Mouse (Mus musculus) Patski (cell line): Measurements from ENCODE around the gene Selenok. TPM values are rescaled to one million over a fixed set of nuclear protein-coding genes. Genes with fewer than 3 reads are reported as not detected.

ENCODE experiments used
- ATAC-seq: fragments of 100-300 bp; one replicate; pipeline ENCODE4 v1.8.0; 2021
- CTCF ChIA-PET: fragments of 350-600 bp; sonication (Branson Sonifier 250); formaldehyde crosslinking; loops from one replicate; lab custom pipeline; 2022; ENCODE audit warnings: inconsistent platforms; lab: Charles Lee
- POLR2A ChIA-PET: fragments of 350-600 bp; sonication (Branson Sonifier 250); formaldehyde crosslinking; loops from one replicate; lab custom pipeline; 2022; ENCODE audit warnings: antibody characterized with exemption, inconsistent platforms; lab: Charles Lee
- DNase-seq: peaks from one replicate; pipeline ENCODE4 v3.0.0-alpha.2; 2011; ENCODE audit warnings: low read depth, low spot score
- H3K27me3 ChIP-seq: fragments of 371-371 bp; one replicate; pipeline ENCODE4 v1.5.1; 2021
- CTCF ChIP-seq: fragments of 100-300 bp; IDR thresholded peaks from one replicate; pipeline ENCODE4 v1.5.1; 2021
- in situ Hi-C: fragments of 300-500 bp; cut with MboI; formaldehyde crosslinking; loops from 3 replicates; pipeline ENCODE4 v1.11.1; 2018; ENCODE audit warnings: low pct_unique_long_range_greater_than_20kb, mixed read lengths
- polyA plus RNA-seq: library from polyadenylated mRNA; unstranded; gene quantifications from one replicate; pipeline ENCODE4 v1.2.3, GENCODE M21; 2021

The Selenok gene
- polyA plus RNA-seq, 1 experiment from 2014 or later: 190 TPM

DNA sequence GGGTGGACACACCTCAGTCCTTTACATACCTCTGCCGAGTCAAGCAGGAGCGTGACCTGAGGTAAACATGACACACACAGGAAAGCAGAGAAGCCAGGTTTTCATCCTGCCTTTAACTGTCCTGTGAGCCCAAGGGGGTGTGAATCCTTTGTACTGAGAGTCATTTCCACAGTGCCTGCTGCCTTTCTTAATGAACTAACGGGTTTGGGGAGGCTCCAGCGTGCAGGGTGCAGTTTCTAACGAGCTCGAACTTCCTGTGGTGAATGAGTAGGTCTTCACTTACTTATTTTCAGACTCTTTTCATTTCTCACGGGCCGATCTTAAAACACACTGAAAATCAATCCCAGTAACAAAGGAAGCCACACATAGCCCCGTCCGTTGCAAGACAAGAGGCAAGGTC lies 46.4 kb downstream of the Selenok start:
- POLR2A ChIA-PET: no interaction called here
- CTCF ChIA-PET: no interaction called here
- H3K27me3 ChIP-seq: no peaks in the 10 kb centered on the region
- TF ChIP-seq CTCF: no peak
- DNase-seq (no peak), ATAC-seq (no peak)
- in situ Hi-C loops: no loop called here

DNA sequence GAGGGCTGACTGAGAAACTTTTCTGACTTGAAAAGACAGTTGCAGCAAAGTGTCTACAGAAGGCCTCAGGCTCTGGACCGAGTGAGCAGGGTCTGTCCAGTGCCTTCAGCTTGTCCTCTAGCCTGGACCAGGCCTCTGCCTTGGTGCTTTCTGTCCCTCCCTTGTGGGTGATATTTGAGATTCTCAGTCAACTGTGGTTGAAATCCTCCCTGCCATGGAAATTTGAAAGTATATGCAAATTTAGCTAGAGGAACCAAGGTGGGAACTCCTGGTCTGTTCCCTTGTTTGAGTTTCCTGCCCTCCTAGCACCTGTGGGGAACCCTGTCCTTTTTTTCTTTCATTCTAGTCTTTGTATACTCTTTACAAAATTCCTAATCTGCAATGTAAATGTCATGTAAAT lies 46.9 kb downstream of the Selenok start:
- POLR2A ChIA-PET: no interaction called here
- ATAC-seq (no peak), DNase-seq (no peak)
- in situ Hi-C loops: no loop called here
- no peak for TF ChIP-seq CTCF
- CTCF ChIA-PET: no interaction called here
- H3K27me3 ChIP-seq: no peaks in the 10 kb centered on the region

DNA sequence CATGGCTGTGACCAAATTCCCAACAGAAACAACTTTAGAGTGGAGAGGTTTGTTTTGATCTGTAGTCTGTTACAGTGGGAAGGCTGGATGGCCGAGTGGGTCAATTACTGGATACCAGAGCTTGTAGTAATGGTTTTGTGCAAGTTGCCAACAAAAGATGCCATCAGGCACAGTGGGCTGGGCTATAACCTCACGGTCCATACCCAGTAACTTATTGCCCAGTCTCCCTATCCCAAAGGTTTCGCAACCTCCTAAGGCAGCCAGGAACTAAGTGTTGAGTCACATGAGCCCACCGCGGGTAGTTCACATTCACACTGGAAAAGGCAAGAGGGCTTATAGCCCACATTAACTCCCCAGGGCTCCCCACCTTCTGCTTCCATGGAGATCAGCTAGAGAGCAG lies 48.6 kb downstream of the Selenok start:
- in situ Hi-C loops: no loop called here
- ChIA-PET POLR2A (no interaction called here), CTCF (no interaction called here)
- H3K27me3 ChIP-seq: no peaks in the 10 kb centered on the region
- no peak for TF ChIP-seq CTCF
- peak; percentile 47 for DNase-seq
- peak; percentile 5 for ATAC-seq

DNA sequence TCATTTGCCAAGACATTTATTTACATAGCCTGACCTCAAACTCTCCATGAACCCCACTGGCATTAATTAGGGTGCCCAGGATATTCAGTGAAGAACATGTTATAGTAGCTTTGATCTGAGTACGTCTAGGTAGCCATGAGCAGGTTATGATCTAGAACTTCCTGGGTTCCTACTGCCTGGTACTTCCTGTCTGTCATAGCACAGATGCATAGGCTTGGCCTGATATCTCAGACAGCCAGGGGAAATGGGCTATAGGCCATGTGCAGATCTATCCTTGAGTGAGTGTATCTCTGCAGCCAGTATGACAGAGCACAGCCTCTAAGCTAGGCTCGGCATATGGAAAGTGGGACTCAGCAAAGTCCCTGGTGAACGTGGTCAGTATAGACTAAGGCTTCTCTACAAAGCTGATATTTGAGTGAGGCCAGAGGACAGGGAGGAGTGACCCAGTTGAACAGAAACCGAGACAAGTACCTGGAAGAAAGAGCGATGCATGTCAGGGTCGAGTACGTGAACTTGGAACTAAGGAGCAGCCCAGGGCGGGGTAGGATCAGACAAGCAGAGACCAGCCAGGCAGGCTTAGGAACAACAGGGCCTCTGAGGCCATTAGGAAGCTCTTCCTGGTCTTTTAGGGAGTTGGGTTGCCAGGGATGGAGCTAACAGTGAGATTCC lies 49.8 kb downstream of the Selenok start:
- DNase-seq: no peak
- CTCF ChIA-PET: no interaction called here
- POLR2A ChIA-PET: no interaction called here
- no peaks in the 10 kb centered on the region for H3K27me3 ChIP-seq
- no peak for TF ChIP-seq CTCF
- ATAC-seq: no peak
- in situ Hi-C loops: no loop called here

DNA sequence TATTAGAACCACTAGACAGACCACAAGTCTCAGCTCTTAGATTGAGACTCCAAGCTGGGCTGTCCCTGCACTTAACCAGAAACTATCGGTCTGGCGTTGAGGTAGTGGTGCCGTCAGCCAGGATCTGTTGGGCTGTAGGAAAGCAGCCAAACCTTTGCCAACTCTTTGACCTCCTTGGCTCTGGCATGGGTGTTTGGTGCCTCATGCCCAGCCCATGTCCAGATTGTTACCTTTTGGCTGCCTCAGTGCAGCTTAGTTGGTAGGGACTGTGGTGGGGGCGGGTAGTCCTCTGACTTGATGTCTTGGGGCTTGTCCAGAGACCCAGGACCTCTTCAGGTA lies 50.3 kb downstream of the Selenok start:
- ChIA-PET CTCF (interaction anchor here (1.5 kb wide), 1 partner anchor 49 kb away, joined by 3 read pairs; no protein-coding TSS in a partner anchor), POLR2A (no interaction called here)
- no peaks in the 10 kb centered on the region for H3K27me3 ChIP-seq
- no peak for TF ChIP-seq CTCF
- in situ Hi-C loops: no loop called here
- ATAC-seq (no peak), DNase-seq (no peak)

DNA sequence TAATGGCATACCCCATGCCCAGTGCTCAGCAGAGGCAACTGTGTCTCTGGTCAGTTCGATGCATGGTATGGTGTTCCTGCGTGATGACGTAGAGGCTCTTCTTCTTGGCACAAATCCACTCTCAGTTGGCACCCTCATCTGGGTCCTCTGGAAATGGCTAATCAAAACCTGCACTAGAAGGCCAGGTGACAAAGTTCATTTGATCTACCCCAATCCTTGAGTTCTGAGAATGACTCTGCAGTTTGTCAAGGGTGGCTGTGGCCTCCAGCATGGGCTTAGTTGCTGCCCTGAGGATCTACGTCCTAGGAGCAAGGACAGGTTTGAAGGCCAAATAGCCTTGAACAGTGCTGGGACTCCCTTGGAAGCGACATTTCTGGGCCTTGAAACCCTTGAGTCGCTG lies 50.7 kb downstream of the Selenok start:
- DNase-seq (no peak), ATAC-seq (no peak)
- no peaks in the 10 kb centered on the region for H3K27me3 ChIP-seq
- POLR2A ChIA-PET: no interaction called here
- CTCF ChIA-PET: interaction anchor here (0.6 to 1.5 kb wide), 2 partner anchors 16 to 49 kb away, joined by 3 to 4 read pairs; no protein-coding TSS in a partner anchor
- in situ Hi-C loops: no loop called here
- no peak for TF ChIP-seq CTCF

DNA sequence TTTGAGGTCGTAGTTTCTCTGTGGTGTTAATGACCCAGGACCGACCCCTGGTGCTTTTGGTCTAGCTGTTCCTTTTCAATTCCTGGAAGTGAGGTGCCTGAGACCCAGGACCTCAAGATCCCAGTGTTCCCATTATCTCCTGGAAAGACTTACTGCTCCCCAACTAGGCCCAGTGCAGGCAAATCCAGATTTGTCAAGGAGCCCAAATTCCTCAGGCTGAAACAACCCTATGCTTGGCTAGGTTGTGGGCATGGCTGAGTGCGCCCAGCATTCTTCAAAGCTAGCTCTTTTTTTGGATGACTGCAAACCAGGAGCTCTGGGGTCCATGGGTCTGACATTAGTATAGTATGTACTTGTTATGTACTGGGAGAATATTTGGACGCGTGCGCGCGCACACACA lies 51.3 kb downstream of the Selenok start:
- ChIA-PET POLR2A (no interaction called here), CTCF (interaction anchor here (0.6 to 1.5 kb wide), 2 partner anchors 16 to 50 kb away, joined by 3 to 4 read pairs; no protein-coding TSS in a partner anchor)
- no peak for TF ChIP-seq CTCF
- in situ Hi-C loops: no loop called here
- ATAC-seq: peak; percentile 67
- peak; percentile 68 for DNase-seq
- no peaks in the 10 kb centered on the region for H3K27me3 ChIP-seq

DNA sequence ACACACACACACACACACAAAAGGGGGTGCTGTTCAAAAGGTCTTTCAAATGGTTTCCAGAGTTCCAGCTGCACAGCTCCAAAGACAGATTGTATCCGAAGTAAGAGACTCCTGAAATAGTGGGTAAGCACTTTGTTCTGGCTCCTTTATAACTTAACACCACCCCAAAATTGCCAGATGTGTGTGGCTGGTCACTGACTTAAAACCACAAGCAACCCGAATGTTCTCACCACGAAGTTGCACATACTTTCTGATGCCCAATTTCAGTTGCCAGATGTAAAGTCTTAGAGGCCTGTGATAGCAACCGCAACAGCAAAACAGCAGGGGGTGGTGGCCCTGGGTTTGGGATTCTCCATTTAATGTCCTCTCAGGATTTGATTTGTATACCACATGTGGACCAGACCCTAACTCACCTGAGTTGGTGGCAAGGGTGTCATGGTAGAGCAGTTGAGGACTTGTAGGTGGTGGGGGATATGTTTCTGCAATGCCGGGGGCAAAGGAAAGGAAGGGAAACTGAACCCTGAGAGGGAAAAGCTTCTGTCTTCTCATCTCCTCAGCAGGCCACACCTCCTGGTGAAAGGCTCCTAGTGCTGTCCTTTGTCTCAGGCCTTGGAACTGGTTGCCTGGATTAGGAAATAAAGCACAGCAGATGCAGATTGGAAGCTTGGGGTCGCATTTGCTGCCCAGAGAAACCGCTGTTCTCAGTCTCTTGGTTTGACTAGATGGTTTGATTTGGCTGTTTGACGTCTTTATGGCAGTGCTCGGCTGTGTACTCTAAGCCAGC lies 51.9 kb downstream of the Selenok start:
- POLR2A ChIA-PET: interaction anchor here (1.1 to 1.5 kb wide), 2 partner anchors 9 to 10 kb away, joined by 3 read pairs; no protein-coding TSS in a partner anchor

DNA sequence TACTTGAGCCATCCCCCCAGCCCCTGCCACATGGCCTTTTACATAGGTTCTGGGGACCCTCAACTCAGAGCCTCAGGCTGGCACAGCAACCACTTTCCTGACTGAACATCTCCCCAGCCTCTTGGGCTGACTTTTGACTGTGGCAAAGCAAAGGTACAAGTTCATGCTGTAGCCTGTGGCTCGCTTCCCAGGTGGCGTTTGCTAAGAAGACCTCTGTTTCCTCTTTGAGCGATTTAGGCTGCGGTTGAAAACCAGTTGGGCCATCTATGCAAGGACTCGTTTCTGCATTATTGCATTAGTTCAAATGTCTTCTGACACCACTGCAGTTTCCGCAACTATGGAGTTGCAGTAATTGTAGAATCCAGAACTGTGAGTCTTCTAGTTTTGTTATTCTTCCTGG lies 54.4 kb downstream of the Selenok start:
- in situ Hi-C loops: no loop called here
- ChIA-PET CTCF (no interaction called here), POLR2A (interaction anchor here (0.6 kb wide), 1 partner anchor 25 kb away, joined by 3 read pairs; no protein-coding TSS in a partner anchor)
- TF ChIP-seq CTCF: no peak
- ATAC-seq: no peak
- DNase-seq: no peak
- no peaks in the 10 kb centered on the region for H3K27me3 ChIP-seq

More for the DNA sequence above, 51.9 kb downstream of the Selenok start:
- TF ChIP-seq CTCF: no peak
- no peaks in the 10 kb centered on the region for H3K27me3 ChIP-seq
- CTCF ChIA-PET: interaction anchor here (1.0 to 1.5 kb wide), 3 partner anchors 8 to 50 kb away, joined by 3 to 4 read pairs (median 3); no protein-coding TSS in a partner anchor
- in situ Hi-C loops: no loop called here
- ATAC-seq (no peak), DNase-seq (no peak)

DNA sequence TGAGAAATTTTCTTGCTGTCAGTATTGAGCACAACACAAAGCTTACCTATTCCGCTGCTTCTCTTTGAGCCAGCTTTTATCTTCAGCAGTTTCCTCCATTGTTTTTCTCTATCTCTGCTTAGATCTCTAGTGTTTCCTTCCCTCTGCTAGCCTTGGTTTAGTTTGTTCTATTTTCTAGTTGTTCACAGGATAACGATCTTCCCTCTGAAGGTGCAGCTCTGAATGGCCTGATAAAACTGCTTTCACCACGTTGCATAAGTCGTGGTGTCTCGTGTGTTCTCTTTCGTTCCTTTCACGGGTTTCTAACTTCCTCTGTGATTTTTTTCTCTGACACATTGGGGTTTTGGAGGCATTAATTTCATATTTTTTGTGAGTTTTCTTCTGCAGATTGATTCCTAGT lies 56.3 kb downstream of the Selenok start:
- ChIA-PET POLR2A (no interaction called here), CTCF (no interaction called here)
- in situ Hi-C loops: no loop called here
- DNase-seq: no peak
- ATAC-seq: no peak
- H3K27me3 ChIP-seq: no peaks in the 10 kb centered on the region
- no peak for TF ChIP-seq CTCF

Other genes with a start within 250 kb of the Selenok start
- 0.06 TPM for gene Cacna2d3, start 246.4 kb upstream of the Selenok start, polyA plus RNA-seq
- gene Actr8, start 10.0 kb downstream of the Selenok start, polyA plus RNA-seq: 63.4 TPM
- gene Il17rb, start 40.6 kb downstream of the Selenok start, polyA plus RNA-seq: 0.17 TPM
- 1.9 TPM for gene Chdh, start 40.7 kb downstream of the Selenok start, polyA plus RNA-seq